In genomic region chr9:59330055-59330454, GRCm38 (mm10) we compare ENCODE assay signal across 11 mouse cellular contexts.
"Had no signal": no experiment of that assay in that cellular context is flagged by ENCODE, and none has a peak within 500 bp of the region (broad histone marks: within the 10 kb centered on the region; RNA-seq: fewer than 3 reads in every experiment).

No protein-coding gene starts in this region.

- DNase-seq: retina, postnatal 1 day; right cerebral cortex, adult 18-20 months; right cerebral cortex, postnatal 14 days; right cerebral cortex, postnatal 25 days; right cerebral cortex, postnatal 4 days; thymus, adult 18-20 months; thymus, adult 2 months; thymus, postnatal 14 days; thymus, postnatal 25 days; thymus, postnatal 36 days; thymus, postnatal 4 days had no signal
